Mouse (Mus musculus) G1E (cell line): Measurements from ENCODE around the gene Fam50b. TPM values are rescaled to one million over a fixed set of nuclear protein-coding genes. Genes with fewer than 3 reads are reported as not detected.

ENCODE experiments used
- ATAC-seq: 2 replicates; pipeline ENCODE4 v1.8.0; 2016; ENCODE audit warnings: mild to moderate bottlenecking; ENCODE audit not compliant: insufficient number of reproducible peaks, poor library complexity, low FRiP score, severe bottlenecking; ENCODE audit errors: extremely low read depth
- DNase-seq: peaks from one replicate; pipeline ENCODE4 v3.0.0; 2012; ENCODE audit warnings: low spot score
- H3K27me3 ChIP-seq: 2 replicates; pipeline ENCODE4 v1.6.1; 2012; ENCODE audit warnings: mild to moderate bottlenecking, low read length, inconsistent platforms; ENCODE audit not compliant: insufficient read depth
- H3K36me3 ChIP-seq: replicated peaks from 2 replicates; pipeline ENCODE3; 2012; ENCODE audit warnings: mild to moderate bottlenecking, inconsistent platforms
- H3K4me1 ChIP-seq: 2 replicates; pipeline ENCODE4 v1.6.1; 2012; ENCODE audit warnings: low read depth, low read length, inconsistent platforms, mixed read lengths; ENCODE audit not compliant: insufficient read depth
- H3K4me3 ChIP-seq: 2 replicates; pipeline ENCODE4 v1.5.1; 2012; ENCODE audit warnings: low read depth, mild to moderate bottlenecking, inconsistent platforms, low read length, moderate library complexity, mixed read lengths
- H3K9me3 ChIP-seq: replicated peaks from 2 replicates; pipeline ENCODE4 v1.6.1; 2012; ENCODE audit warnings: inconsistent platforms
- CTCF ChIP-seq: IDR thresholded peaks from 2 replicates; pipeline ENCODE4 v1.5.1; 2012; ENCODE audit warnings: low read depth, low read length, inconsistent platforms, mixed read lengths
- GATA1 ChIP-seq: IDR thresholded peaks from 2 replicates; pipeline ENCODE4 v1.6.1; 2012; ENCODE audit warnings: borderline replicate concordance, low read length, inconsistent platforms, mixed read lengths
- GATA2 ChIP-seq: IDR thresholded peaks from 2 replicates; pipeline ENCODE4 v1.6.1; 2012; ENCODE audit warnings: low read depth, low read length, inconsistent platforms, borderline replicate concordance
- POLR2AphosphoS5 ChIP-seq: IDR thresholded peaks from 2 replicates; pipeline ENCODE4 v1.6.1; 2012; ENCODE audit warnings: low read depth, low read length, inconsistent platforms; ENCODE audit not compliant: insufficient replicate concordance
- TAL1 ChIP-seq: conservative IDR thresholded peaks from 2 replicates; pipeline ENCODE4 v1.6.1; 2012; ENCODE audit warnings: low read depth, low read length, inconsistent platforms, mixed read lengths
- polyA plus RNA-seq: library from polyadenylated mRNA; stranded (reverse); fragments of >175 nt; gene quantifications from 2 replicates; pipeline ENCODE4 v1.2.3, GENCODE M21; 2012
- total RNA-seq, 2 experiments: library from RNA; stranded (forward) in 1 of 2; stranded (reverse) in 1 of 2; fragments of 200-1000 nt in 1 of 2; fragments of >200 nt in 1 of 2; fragmentation: Nextera tagmentation in 1 of 2; gene quantifications; 2 replicates each; pipeline ENCODE4 v1.2.3; 2014 to 2017

Fam50b gene
- total and polyA plus RNA-seq, 3 experiments = not detected

GRCm38 (mm10) chr13:34794426-34794825, 59.8 kb downstream of the Fam50b start:
- no peaks in the 10 kb centered on the region for H3K9me3 ChIP-seq
- H3K4me1 ChIP-seq = peaks cover 18% of the 10 kb centered on the region
- H3K27me3 ChIP-seq = no peaks in the 10 kb centered on the region
- TF ChIP-seq GATA2 (no peak), CTCF (no peak), POLR2AphosphoS5 (no peak), TAL1 (no peak), GATA1 (no peak)
- no peak for ATAC-seq
- H3K4me3 ChIP-seq = no peak overlapping the region
- DNase-seq = no peak
- no peaks in the 10 kb centered on the region for H3K36me3 ChIP-seq

Other genes starting within 250 kb of the Fam50b start
- gene Pxdc1, start 81.4 kb upstream of the Fam50b start, total RNA-seq (2014; fragmentation: Nextera tagmentation) = not detected in 2 replicates
- 0.11 TPM in 1 of 2 replicates, not detected in the other for gene Pxdc1, start 81.4 kb upstream of the Fam50b start, total RNA-seq (2017)
- gene Pxdc1, start 81.4 kb upstream of the Fam50b start, polyA plus RNA-seq = not detected in 2 replicates
- 133 and 144 TPM in 2 replicates for gene Prpf4b, start 140.5 kb downstream of the Fam50b start, total RNA-seq (2014; fragmentation: Nextera tagmentation)
- gene Prpf4b, start 140.5 kb downstream of the Fam50b start, total RNA-seq (2017) = 108 and 136 TPM in 2 replicates
- 23.7 and 36.0 TPM in 2 replicates for gene Prpf4b, start 140.5 kb downstream of the Fam50b start, polyA plus RNA-seq
- not detected in 2 replicates for gene Fam217a, start 189.5 kb downstream of the Fam50b start, total RNA-seq (2014; fragmentation: Nextera tagmentation)
- gene Fam217a, start 189.5 kb downstream of the Fam50b start, total RNA-seq (2017) = 0.05 TPM in 1 of 2 replicates, not detected in the other
- gene Fam217a, start 189.5 kb downstream of the Fam50b start, polyA plus RNA-seq = not detected in 2 replicates
- not detected in 2 replicates for gene 4933417A18Rik, start 189.6 kb downstream of the Fam50b start, total RNA-seq (2014; fragmentation: Nextera tagmentation)
- not detected in 2 replicates for gene 4933417A18Rik, start 189.6 kb downstream of the Fam50b start, total RNA-seq (2017)
- gene 4933417A18Rik, start 189.6 kb downstream of the Fam50b start, polyA plus RNA-seq = not detected in 2 replicates
- gene Eci3, start 229.0 kb downstream of the Fam50b start, total RNA-seq (2014; fragmentation: Nextera tagmentation) = not detected in 2 replicates
- gene Eci3, start 229.0 kb downstream of the Fam50b start, total RNA-seq (2017) = not detected in 2 replicates
- gene Eci3, start 229.0 kb downstream of the Fam50b start, polyA plus RNA-seq = not detected in 2 replicates